Mouse (Mus musculus) effector memory CD4-positive, alpha-beta T cell, adult 7 months (primary cell): Measurements from ENCODE around the gene Btn1a1. TPM values are rescaled to one million over a fixed set of nuclear protein-coding genes. Genes with fewer than 3 reads are reported as not detected.

Experiments
- polyA plus RNA-seq: library from polyadenylated mRNA; unstranded; fragments of 100-300 nt; shearing (Covaris generic); gene quantifications from one replicate; pipeline ENCODE4 v1.2.1, GENCODE M21; 2017

The Btn1a1 gene
- polyA plus RNA-seq: 0.33 TPM

GRCm38 (mm10) chr13:23465600-23466109 lies at the start of gene Btn1a1:
TSS of gene Btn1a1 (minus strand) at chr13:23465901.

GRCm38 (mm10) chr13:23488400-23489322 lies 23.0 kb upstream of the Btn1a1 start, which contains the start of gene Btn2a2:
TSS of gene Btn2a2 (minus strand) at chr13:23488857.

GRCm38 (mm10) chr13:23423286-23424051 lies 42.2 kb downstream of the Btn1a1 start, which contains the start of gene Abt1:
TSS of gene Abt1 (minus strand) at chr13:23423866.

Other genes starting within 250 kb of the Btn1a1 start
- not detected for gene Vmn1r222, start 230.0 kb downstream of the Btn1a1 start, polyA plus RNA-seq
- 0.10 TPM for gene Vmn1r223, start 218.8 kb downstream of the Btn1a1 start, polyA plus RNA-seq
- 9.8 TPM for gene Zfp322a, start 96.7 kb downstream of the Btn1a1 start, polyA plus RNA-seq
- 14.3 TPM for gene Abt1, start 42.0 kb downstream of the Btn1a1 start, polyA plus RNA-seq
- not detected for gene Btn2a2, start 23.0 kb upstream of the Btn1a1 start, polyA plus RNA-seq
- gene Hist1h4h, start 65.1 kb upstream of the Btn1a1 start, polyA plus RNA-seq: 1.2 TPM
- not detected for gene Hist1h2af, start 68.0 kb upstream of the Btn1a1 start, polyA plus RNA-seq
- gene Hist1h3g, start 69.5 kb upstream of the Btn1a1 start, polyA plus RNA-seq: not detected
- gene Hist1h2bh, start 77.5 kb upstream of the Btn1a1 start, polyA plus RNA-seq: 0.85 TPM
- gene Hist1h3f, start 78.2 kb upstream of the Btn1a1 start, polyA plus RNA-seq: 0.99 TPM
- gene Hist1h4f, start 85.7 kb upstream of the Btn1a1 start, polyA plus RNA-seq: not detected
- 0.15 TPM for gene Hist1h1d, start 87.4 kb upstream of the Btn1a1 start, polyA plus RNA-seq
- gene Hist1h3e, start 96.5 kb upstream of the Btn1a1 start, polyA plus RNA-seq: 0.98 TPM
- 1.8 TPM for gene Hist1h2ae, start 105.3 kb upstream of the Btn1a1 start, polyA plus RNA-seq
- not detected for gene Hist1h2bg, start 105.5 kb upstream of the Btn1a1 start, polyA plus RNA-seq
- gene Hist1h2bf, start 108.3 kb upstream of the Btn1a1 start, polyA plus RNA-seq: not detected
- gene Hist1h2ad, start 108.5 kb upstream of the Btn1a1 start, polyA plus RNA-seq: not detected
- not detected for gene Hist1h3d, start 109.9 kb upstream of the Btn1a1 start, polyA plus RNA-seq
- gene Hist1h4d, start 115.7 kb upstream of the Btn1a1 start, polyA plus RNA-seq: 15.2 TPM
- 0.89 TPM for gene Hist1h2be, start 155.2 kb upstream of the Btn1a1 start, polyA plus RNA-seq
- 4.5 TPM for gene Hist1h1e, start 156.7 kb upstream of the Btn1a1 start, polyA plus RNA-seq
- gene Hist1h2ac, start 218.0 kb upstream of the Btn1a1 start, polyA plus RNA-seq: not detected
- 12.6 TPM for gene Hist1h2bc, start 218.3 kb upstream of the Btn1a1 start, polyA plus RNA-seq
- gene Hist1h1t, start 229.9 kb upstream of the Btn1a1 start, polyA plus RNA-seq: not detected
- 3.6 TPM for gene Hist1h4c, start 232.6 kb upstream of the Btn1a1 start, polyA plus RNA-seq
- not detected for gene Hfe, start 245.0 kb upstream of the Btn1a1 start, polyA plus RNA-seq